Mouse (Mus musculus) embryonic fibroblast, embryonic 13.5 days (primary cell): ENCODE data around the gene Prkrip1.

Source experiments
- CTCF ChIP-seq: IDR thresholded peaks from 2 replicates; pipeline ENCODE4 v1.5.1; 2011; ENCODE audit warnings: mild to moderate bottlenecking, control low read depth, low read length, moderate library complexity, borderline replicate concordance; ENCODE audit not compliant: insufficient read depth
- POLR2A ChIP-seq: IDR thresholded peaks from 2 replicates; pipeline ENCODE4 v1.6.1; 2011; ENCODE audit warnings: low read depth, mild to moderate bottlenecking, control low read depth, low read length, moderate library complexity

DNA sequence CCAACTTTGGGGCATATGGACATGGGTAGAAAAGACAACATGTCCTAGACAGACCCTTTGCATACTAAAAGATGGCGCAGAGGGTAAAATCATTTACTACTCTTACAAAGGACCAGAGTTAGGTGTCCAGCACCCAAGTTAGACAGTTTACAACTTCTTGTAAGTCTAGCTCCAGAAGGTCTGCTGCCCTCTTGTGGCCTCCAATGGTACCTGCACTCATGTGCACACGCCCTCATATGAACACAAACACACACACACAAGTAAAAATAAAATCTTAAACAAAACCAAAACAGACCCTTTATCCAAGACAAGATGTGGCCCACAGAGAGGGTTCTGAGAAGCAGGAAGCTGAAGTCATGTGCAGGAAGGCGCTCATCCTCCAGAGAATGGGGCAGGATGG lies 30.7 kb downstream of the Prkrip1 start:
- TF ChIP-seq POLR2A (no peak), CTCF (peak; percentile 2; the same call in 1 of the 2 replicates)
